Mouse (Mus musculus): ENCODE measurements at regions not wholly inside any gene's neighbourhood (a gene's known extent, or its start where the extent isn't known, plus 50 kb on each side); places are given as distances from the start of the nearest gene placed in this dataset.

GRCm38 (mm10) chr14:46682728-46683127 is 77.6 kb upstream of the Cdkn3 start:
- TF ChIP-seq CTCF (IDR thresholded peaks at IDR 0.05; ENCODE audit: low read depth): no peak
- no peak for TF ChIP-seq EP300 (IDR thresholded peaks at IDR 0.05; ENCODE audit: low read depth)

Measured in heart, postnatal 0 days (tissue).